Mouse (Mus musculus): ENCODE data around the gene Ngef.

Ngef gene

GRCm38 (mm10) chr1:87573800-87574215 lies at the start of gene Ngef:
Gene Ngef (minus strand): TSS chr1:87573870.
- ATAC-seq (ENCODE audit: low TSS enrichment): no peak

- ATAC-seq (ENCODE audit: low TSS enrichment): peak; percentile 93
These were observed 48.2 kb upstream of the Ngef start for GRCm38 (mm10) chr1:87621858-87622279.

GRCm38 (mm10) chr1:87621146-87621857 lies 47.6 kb upstream of the Ngef start:
- peak; percentile 29; the same call in 1 of the 2 replicates for ATAC-seq (ENCODE audit: low TSS enrichment)

- no peak for ATAC-seq (ENCODE audit: low TSS enrichment)
These were observed 47.0 kb upstream of the Ngef start for GRCm38 (mm10) chr1:87620693-87621092.

GRCm38 (mm10) chr1:87620211-87620668 lies 46.6 kb upstream of the Ngef start, which contains the start of gene Inpp5d:
Gene Inpp5d (plus strand): TSS chr1:87620312.
- ATAC-seq (ENCODE audit: low TSS enrichment): no peak

DNA sequence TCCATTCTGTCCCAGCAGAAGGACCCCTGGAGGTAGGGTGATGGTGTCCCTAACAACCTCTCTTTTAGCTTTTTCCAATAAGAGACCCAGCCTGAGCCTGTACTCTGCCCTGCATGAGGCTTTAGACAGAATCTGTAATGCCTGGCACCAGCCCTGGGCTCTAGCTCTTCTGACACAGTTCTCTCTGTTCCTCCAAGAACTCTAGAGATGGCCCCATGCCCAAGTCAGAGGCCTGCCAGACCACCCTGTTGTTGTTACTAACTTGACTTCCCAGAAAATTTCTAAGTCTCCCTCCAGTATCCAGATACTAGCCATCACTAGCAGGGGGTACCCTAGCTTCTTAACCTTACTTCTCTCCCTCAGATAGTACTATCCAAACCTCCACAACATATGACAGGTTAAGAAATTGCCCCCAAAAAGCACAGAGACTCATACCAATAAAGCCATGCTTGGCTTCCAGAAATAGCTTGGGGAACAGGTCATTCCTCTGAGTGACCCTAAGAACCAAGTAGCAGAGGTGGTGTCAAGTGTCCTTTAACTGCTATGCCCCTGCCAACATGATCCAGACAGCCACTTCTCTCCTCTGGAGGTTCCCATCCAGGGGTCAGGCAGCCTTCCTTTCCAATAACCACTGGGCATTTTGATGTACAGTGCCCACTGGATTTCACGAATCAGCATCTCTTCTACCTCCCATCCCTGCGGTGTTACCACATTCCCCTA lies 41.1 kb upstream of the Ngef start:
- ATAC-seq (ENCODE audit: low TSS enrichment): no peak

DNA sequence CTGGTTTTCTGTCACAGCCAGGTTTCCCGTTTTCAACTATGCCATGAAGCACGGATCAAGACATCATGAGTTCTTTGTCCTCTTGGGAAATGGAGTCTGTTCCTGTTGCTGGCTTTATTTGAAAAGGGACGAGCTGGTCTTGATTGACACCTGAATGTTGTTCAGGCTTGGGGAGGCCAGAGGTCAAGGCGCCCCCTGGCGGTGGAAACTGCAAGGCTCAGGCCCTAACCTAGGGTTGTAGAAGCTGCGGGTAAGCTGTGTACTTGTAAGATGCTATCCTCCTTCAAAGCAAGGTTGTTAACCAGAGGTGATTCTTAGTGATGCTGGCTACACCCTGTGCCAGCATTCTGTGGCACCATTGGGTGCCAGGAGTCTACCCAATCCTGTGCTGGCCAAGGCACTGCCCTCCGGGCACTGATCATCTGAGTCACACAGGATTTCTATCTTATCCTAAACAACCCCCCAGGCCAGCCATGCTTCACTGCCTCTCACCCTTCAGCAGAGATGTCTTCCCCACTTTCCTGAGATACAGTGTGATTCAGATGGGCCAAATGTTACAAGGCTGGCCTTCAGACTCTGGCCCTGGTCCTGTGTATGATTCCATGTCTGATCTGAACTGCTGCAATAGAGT lies 34.9 kb upstream of the Ngef start:
- ATAC-seq (ENCODE audit: low TSS enrichment): no peak

DNA sequence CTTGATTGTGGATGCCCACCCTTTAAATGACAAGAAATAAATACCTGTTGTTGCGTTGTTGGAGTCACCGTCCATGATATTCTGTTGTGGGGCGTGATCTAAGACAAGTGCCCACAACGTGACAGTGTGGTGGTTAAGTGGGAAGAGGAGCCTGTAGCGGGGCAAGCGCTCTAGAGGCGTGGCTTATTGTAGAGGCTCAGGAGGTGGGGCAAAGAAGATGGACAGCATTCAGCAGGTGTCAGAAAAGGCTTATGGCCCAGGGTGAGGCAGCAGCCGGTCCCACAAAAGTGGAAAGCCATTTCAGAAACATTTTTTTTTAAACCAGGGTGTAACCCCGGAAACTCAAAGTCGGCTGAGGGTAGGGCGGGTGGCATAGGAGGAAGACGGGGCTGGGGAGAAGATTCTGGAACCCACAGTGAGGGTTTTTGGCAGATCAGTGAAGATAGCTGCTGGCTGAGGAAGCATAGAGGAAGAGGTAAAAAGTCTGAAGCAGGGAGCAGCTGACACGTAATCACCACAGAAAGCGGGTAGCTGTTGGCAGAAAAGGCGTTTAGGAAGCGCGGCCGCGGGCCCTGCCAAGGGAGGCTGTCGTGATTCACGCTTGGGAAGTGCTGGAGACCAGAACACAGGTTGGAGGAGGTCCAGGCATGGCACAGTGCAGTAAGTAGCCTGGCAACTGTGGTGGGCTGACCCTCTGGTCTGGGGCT lies 33.9 kb upstream of the Ngef start:
- peak; percentile 48 for ATAC-seq (ENCODE audit: low TSS enrichment)

- peak; percentile 51 for ATAC-seq (ENCODE audit: low TSS enrichment)
These were observed 31.6 kb upstream of the Ngef start for GRCm38 (mm10) chr1:87605296-87605695.

DNA sequence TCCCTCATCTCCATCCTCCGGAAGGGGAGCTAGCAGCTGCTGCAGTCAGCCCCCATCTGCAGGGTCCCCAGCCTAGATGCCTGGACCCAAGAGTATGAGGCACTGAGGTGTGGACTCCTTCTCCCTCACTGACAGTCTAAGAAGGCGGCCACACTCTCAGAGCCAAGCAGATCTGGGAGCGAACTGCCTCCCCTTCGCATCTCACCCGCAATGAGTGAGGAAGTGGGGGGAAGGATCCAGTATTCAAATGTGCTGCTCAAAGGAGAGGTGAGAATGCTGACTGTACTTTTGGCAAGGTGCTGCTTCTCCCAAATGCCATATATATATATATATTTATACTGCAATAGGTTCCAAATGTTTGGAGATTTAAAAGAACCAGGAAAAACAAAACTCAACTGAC lies 29.7 kb upstream of the Ngef start:
- peak; percentile 73 for ATAC-seq (ENCODE audit: low TSS enrichment)

DNA sequence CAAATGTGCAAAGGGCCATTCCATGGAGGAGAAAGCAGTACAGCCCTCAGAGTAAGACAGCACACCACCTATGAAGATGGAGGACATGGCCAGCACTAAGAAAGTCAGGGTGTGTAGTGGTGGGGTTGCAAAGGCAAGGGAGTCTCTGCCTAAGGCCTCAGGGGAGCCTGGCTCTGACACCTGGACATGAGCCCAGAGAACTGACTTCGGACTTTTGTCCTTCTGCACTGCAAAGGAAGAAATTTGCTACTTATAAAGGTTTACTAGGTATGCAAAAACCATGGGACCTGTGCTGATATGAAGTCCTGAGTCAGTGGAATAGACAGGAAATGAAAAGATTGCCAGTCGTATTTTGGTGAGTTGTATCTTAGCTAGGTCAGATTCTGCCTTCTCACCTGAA lies 28.1 kb upstream of the Ngef start:
- no peak for ATAC-seq (ENCODE audit: low TSS enrichment)

DNA sequence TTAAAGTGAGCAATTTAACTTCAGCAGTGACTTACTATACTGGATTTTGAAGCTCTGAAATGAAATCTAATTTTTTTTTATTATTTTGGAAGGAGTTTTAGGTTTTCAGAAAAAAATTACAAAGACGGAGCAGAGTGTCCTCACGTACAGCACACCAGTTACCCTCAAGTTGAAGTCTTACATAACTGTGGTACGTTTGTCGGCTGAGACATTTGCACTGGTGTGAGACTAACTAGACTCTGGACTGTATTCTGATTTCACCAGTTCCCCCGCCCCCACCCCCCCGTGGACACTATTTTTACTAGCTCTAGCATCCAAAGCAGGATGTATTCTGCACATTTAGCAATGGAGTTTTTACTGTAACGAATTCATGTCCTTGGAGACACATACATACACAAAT lies 26.9 kb upstream of the Ngef start:
- ATAC-seq (ENCODE audit: low TSS enrichment): no peak

DNA sequence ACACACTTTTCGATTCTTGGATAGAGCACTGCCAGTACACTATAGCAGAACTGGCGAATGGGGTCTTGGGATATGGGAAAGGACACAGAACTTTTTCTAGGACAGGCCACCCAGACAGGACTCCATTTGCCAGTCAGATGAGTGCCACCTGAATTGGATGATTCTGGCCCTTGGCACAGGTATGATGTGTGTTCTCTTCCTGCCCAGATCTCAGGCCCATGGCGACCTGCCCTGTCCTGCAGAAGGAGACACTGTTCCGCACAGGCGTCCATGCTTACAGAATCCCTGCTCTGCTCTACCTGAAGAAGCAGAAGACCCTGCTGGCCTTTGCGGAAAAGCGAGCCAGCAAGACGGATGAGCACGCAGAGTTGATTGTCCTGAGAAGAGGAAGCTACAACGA lies 21.0 kb upstream of the Ngef start:
- no peak for ATAC-seq (ENCODE audit: low TSS enrichment)

DNA sequence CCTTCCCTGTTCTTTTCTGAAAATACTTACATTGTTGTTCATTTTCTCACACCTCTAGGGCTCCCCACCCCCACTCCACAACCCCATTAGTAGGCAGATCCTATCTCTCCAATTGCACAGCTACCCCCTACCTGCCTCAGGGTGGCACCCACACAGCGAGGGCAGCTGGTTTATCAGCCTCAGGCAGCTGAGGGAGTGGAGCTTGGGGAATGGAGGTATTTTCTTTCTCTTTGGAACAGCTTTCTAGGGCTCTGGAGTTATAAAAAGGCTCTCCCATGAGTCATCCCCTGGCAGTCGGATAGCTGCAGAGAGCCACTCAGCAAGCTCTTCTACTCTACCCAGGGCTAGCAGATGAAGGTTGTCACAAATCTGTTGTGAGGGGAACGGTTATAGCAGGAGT lies 20.6 kb upstream of the Ngef start:
- ATAC-seq (ENCODE audit: low TSS enrichment): peak; percentile 92

DNA sequence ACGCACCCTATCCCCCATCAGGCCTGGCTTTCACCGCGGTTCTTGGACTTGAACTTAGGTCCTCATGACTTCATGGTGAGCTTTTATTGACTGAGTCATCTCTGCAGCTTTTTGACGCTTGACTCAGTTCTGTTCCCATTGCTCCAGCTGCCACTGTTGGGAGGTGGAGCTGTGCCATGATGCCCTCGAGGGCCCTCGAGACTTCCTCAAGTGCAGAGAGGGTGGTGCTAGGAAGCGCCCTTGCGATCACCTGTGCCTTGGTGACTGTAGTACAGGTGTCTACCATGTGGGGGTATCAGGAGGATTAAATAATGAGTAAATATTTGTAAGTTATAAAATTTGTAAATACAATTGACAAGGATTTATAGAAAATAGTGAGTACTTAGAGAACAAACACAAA lies 16.3 kb upstream of the Ngef start:
- ATAC-seq (ENCODE audit: low TSS enrichment): no peak

GRCm38 (mm10) chr1:87589162-87589561 lies 15.5 kb upstream of the Ngef start:
- ATAC-seq (ENCODE audit: low TSS enrichment): peak; percentile 93

GRCm38 (mm10) chr1:87580824-87581223 lies 7.2 kb upstream of the Ngef start:
- ATAC-seq (ENCODE audit: low TSS enrichment): no peak

DNA sequence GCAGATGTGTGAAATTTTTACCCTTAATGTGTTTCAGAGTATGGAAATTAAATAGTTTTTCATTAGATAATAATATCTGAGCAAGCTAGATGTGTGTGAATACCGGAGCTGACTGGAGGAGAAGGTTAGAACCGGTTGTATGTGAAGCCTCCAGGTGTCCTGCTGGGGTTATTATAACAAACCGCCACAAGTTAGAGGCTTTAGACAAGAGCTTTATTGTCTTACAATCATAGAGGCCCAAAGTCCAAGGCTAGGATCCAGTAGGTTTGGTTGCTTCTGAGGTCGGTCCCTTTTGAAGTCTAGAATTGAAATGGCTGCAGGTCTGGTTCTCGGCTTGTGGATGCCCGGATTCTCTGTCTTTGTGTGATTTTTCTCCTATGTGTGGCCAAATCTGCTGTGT lies 5.3 kb upstream of the Ngef start:
- ATAC-seq (ENCODE audit: low TSS enrichment): no peak

- 0 out of 2 replicates have a peak, but pooled peaks have one; percentile 44 for ATAC-seq (ENCODE audit: low TSS enrichment)
These were observed 1.1 kb upstream of the Ngef start for GRCm38 (mm10) chr1:87574785-87575184.

GRCm38 (mm10) chr1:87574353-87574752 lies 683 bp upstream of the Ngef start:
- no peak for ATAC-seq (ENCODE audit: low TSS enrichment)

DNA sequence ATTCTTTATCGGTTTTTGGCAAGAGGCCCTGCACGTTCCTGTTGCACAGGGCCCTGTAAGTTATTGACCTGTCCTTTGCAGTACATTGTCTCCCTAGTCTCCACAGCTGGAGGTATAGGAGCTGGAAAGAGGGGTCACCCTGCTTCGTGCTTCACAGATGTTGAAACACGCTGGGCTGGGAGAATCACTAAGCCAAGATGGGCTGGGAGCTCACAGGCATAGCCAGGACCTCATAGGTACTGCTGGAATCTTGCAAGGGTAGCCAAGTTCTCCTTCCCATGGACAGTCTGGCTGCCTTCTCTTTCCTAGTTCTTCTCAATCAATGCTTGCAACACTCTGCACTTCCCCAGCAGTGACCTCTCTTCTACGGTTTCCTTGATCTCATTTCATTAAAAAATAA lies 409 bp downstream of the Ngef start:
- no peak for ATAC-seq (ENCODE audit: low TSS enrichment)

DNA sequence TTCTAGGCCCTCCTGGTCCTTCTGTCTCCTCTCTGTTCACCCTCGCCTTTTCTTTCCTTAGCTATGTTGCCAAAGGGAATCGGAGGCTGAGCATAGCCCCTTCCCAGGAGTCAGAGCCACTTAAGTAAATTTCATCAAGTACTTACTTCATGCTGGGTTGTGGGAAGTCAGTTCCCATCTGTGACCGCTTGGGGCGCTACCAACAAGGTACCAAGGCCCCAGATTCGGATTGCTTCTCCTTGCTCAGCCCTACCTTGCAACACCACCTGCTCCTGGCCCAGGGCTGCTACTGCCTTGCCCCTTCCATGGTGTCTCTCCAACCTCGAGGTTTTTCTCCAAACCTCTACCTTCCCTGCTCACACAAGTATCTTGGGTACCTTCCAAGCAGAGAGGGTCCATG lies 5.3 kb downstream of the Ngef start:
- ATAC-seq (ENCODE audit: low TSS enrichment): no peak
